Mouse (Mus musculus) left cerebral cortex, postnatal 14 days (tissue): ENCODE measurements around the gene Alox12b. TPM values are rescaled to one million over a fixed set of nuclear protein-coding genes. Genes with fewer than 3 reads are reported as not detected.

Experiments
- DNase-seq, 2 experiments: peaks; one replicate each; pipeline ENCODE4 v3.0.0; 2021 to 2022; ENCODE audit warnings: low spot score in 2 of 2, mixed read lengths in 1 of 2
- intact Hi-C: fragments of 180-260 bp; cut with DNase I; formaldehyde crosslinking; loops from one replicate; pipeline ENCODE4 v1.15.1; 2025
- total RNA-seq, 2 experiments: library from RNA; stranded (reverse); gene quantifications; 2 replicates each; pipeline ENCODE4 v1.2.3; 2021

The Alox12b gene
- total RNA-seq, 2 experiments from 2014 or later: 1.5 to 1.9 TPM

GRCm38 (mm10) chr11:69218661-69219060, 61.9 kb downstream of the Alox12b start:
- intact Hi-C loops: no loop called here
- no peak for DNase-seq

Other genes with a start within 250 kb of the Alox12b start
- gene Odf4, start 229.9 kb upstream of the Alox12b start, total RNA-seq: under 1 TPM in 1 of 2 experiments, not detected in 1; 0.88 TPM
- 10 to 100 TPM; 20.9 to 22.6 TPM for gene Arhgef15, start 199.5 kb upstream of the Alox12b start, total RNA-seq
- 1 to 10 TPM; 4.8 to 5.4 TPM for gene Slc25a35, start 188.9 kb upstream of the Alox12b start, total RNA-seq
- gene Rangrf, start 181.8 kb upstream of the Alox12b start, total RNA-seq: 10 to 100 TPM; 14.6 to 17.2 TPM
- gene Pfas, start 148.5 kb upstream of the Alox12b start, total RNA-seq: 10 to 100 TPM; 19.6 to 23.5 TPM
- gene Ctc1, start 141.1 kb upstream of the Alox12b start, total RNA-seq: 10 to 100 TPM; 39.1 to 40.5 TPM
- 1 to 10 TPM in 1 of 2 experiments, under 1 TPM in 1; 0.86 to 1.2 TPM for gene Aurkb, start 111.3 kb upstream of the Alox12b start, total RNA-seq
- gene Borcs6, start 97.3 kb upstream of the Alox12b start, total RNA-seq: 10 to 100 TPM; 26.1 to 29.2 TPM
- 10 to 100 TPM; 14.2 to 16.9 TPM for gene Tmem107, start 86.2 kb upstream of the Alox12b start, total RNA-seq
- 1,000 to 10,000 TPM; 1,220 to 1,271 TPM for gene Vamp2, start 68.5 kb upstream of the Alox12b start, total RNA-seq
- 100 to 1,000 TPM in 1 of 2 experiments, 10 to 100 TPM in 1; 90.4 to 112 TPM for gene Per1, start 61.8 kb upstream of the Alox12b start, total RNA-seq
- gene Hes7, start 36.6 kb upstream of the Alox12b start, total RNA-seq: under 1 TPM; 0.55 to 0.70 TPM
- gene 9130213A22Rik, start 34.4 kb upstream of the Alox12b start, total RNA-seq: under 1 TPM; 0.27 to 0.51 TPM
- gene Aloxe3, start 31.1 kb upstream of the Alox12b start, total RNA-seq: 1 to 10 TPM; 3.7 to 5.7 TPM
- gene Alox8, start 40.9 kb downstream of the Alox12b start, total RNA-seq: 1 to 10 TPM; 3.7 to 4.1 TPM
- under 1 TPM; 0.40 to 0.80 TPM for gene Gucy2e, start 80.0 kb downstream of the Alox12b start, total RNA-seq
- gene Cntrob, start 166.8 kb downstream of the Alox12b start, total RNA-seq: 10 to 100 TPM; 13.4 to 16.1 TPM
- 10 to 100 TPM; 60.1 to 67.7 TPM for gene Trappc1, start 167.0 kb downstream of the Alox12b start, total RNA-seq
- gene Kcnab3, start 169.3 kb downstream of the Alox12b start, total RNA-seq: 10 to 100 TPM; 30.8 to 36.9 TPM
- 100 to 1,000 TPM in 1 of 2 experiments, 10 to 100 TPM in 1; 95.7 to 101 TPM for gene Rnf227, start 183.5 kb downstream of the Alox12b start, total RNA-seq
- gene Chd3, start 212.4 kb downstream of the Alox12b start, total RNA-seq: 100 to 1,000 TPM; 531 to 563 TPM
- gene Naa38, start 238.5 kb downstream of the Alox12b start, total RNA-seq: 100 to 1,000 TPM in 1 of 2 experiments, 10 to 100 TPM in 1; 92.0 to 106 TPM
- 10 to 100 TPM; 36.8 to 42.0 TPM for gene Cyb5d1, start 238.6 kb downstream of the Alox12b start, total RNA-seq
- gene Tmem88, start 241.2 kb downstream of the Alox12b start, total RNA-seq: 1 to 10 TPM; 2.6 to 2.9 TPM